Mouse (Mus musculus) CH12.LX (cell line): Measurements from ENCODE around the gene Eif5b.

Experiments used
- EP300 ChIP-seq: IDR thresholded peaks from 2 replicates; pipeline ENCODE4 v1.6.1; 2011; ENCODE audit warnings: low read length, improper control_type of control experiment
- POLR2A ChIP-seq: IDR thresholded peaks from 2 replicates; pipeline ENCODE4 v1.6.1; 2011; ENCODE audit warnings: low read depth, mild to moderate bottlenecking, improper control_type of control experiment, low read length
- TBP ChIP-seq: conservative IDR thresholded peaks from 2 replicates; pipeline ENCODE4 v1.6.1; 2011; ENCODE audit warnings: low read depth, low read length, improper control_type of control experiment
- USF1 ChIP-seq: IDR thresholded peaks from 2 replicates; pipeline ENCODE4 v1.6.1; 2014; ENCODE audit warnings: low read depth, mild to moderate bottlenecking, inconsistent platforms, low read length, improper control_type of control experiment

GRCm38 (mm10) chr1:38003046-38003445 is 5.2 kb downstream of the Eif5b start:
- TF ChIP-seq POLR2A (no peak), TBP (no peak), EP300 (no peak), USF1 (no peak)
